ENCODE assay signal across 9 mouse cellular contexts in the genomic region with DNA sequence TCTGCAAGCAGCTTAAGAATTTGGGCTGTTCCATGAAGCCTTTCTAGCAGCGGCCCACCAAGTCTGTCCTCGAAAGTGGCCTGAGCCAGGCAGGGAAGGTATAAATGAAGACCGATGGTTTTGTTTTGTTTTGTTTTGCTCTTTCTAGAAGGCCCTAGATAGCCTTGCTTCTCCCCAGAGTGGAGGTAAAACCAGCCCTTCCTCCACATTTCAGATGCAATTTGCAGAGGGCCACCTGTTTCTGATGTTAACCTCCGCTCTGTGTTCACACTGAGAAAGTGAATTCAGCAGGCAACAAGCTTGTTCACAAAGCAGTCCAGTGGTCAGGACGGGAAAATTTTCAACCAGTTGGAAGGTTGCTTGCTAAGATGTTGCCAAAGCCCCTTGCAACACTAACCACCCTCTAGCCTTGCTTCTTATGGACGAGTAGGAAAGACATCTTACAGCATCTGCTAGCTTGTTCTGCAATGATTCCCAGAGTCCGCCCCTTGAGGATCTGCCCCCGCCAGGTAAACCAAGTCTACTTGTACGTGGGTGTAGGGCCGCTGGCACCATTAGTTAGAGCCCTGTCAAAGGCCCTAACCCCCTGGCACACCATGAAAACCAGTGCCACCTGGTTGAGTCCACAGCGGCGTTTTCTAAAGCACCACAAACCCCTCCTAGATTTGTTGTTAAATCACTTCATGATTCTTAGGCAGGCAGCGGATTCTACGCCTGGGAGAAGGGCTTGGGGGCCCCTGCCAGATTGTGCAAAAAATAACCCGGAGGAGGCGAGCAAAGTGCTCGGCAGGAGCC. TPM values are rescaled to one million over a fixed set of nuclear protein-coding genes. Genes with fewer than 3 reads are reported as not detected.
A peak's percentile ranks its signal among the peaks of the same experiment; 100 is the strongest.
DNase-seq lines count a peak whose midpoint lies in the region; ATAC-seq and TF ChIP-seq lines count a peak whose summit lies in the region.
"Had no signal": no experiment of that assay in that cellular context is flagged by ENCODE, and none has a peak within 500 bp of the region (broad histone marks: within the 10 kb centered on the region; RNA-seq: fewer than 3 reads in every experiment).

No protein-coding gene starts in this region.

- H3K27me3 ChIP-seq in forebrain, embryonic 12.5 days: peaks cover 40% of the 10 kb centered on the region
- peaks cover 7% of the 10 kb centered on the region; the same call in 1 of the 2 replicates for H3K27me3 ChIP-seq in intestine, embryonic 16.5 days (replicated peaks; ENCODE audit: control insufficient read depth, insufficient read depth, low read length)
- H3K27me3 ChIP-seq in stomach, embryonic 14.5 days (ENCODE audit: control insufficient read depth, insufficient read depth, low read length): no peaks in the 10 kb centered on the region

- peaks cover 18% of the 10 kb centered on the region for H3K4me1 ChIP-seq in forebrain, embryonic 12.5 days
- peaks cover 3% of the 10 kb centered on the region for H3K4me1 ChIP-seq in intestine, embryonic 16.5 days (ENCODE audit: control insufficient read depth, insufficient read depth, low read length)
- peaks cover 7% of the 10 kb centered on the region; the same call in 1 of the 2 replicates for H3K4me1 ChIP-seq in stomach, embryonic 14.5 days (ENCODE audit: control insufficient read depth, insufficient read depth, low read length)

- no peak for DNase-seq in gastrocnemius, adult 2 months
- no peak for DNase-seq in gastrocnemius, postnatal 4 days (ENCODE audit: low spot score in 2 of 2)
- DNase-seq in R1 (ENCODE audit: low read depth, low spot score): peak; percentile 64
- DNase-seq in lung, postnatal 10 days: peak; percentile 9
- DNase-seq in thymus, postnatal 25 days: no peak

- WGBS in forebrain, embryonic 12.5 days: 2% methylated on average over 17 of the region's 17 CpGs
- 11% methylated on average over 17 of the region's 17 CpGs for WGBS in intestine, embryonic 16.5 days
- WGBS in stomach, embryonic 14.5 days: 7% methylated on average over 17 of the region's 17 CpGs

- no peak for TF ChIP-seq CTCF in gastrocnemius, adult 2 months (IDR thresholded peaks at IDR 0.05)

- peak; percentile 33 for ATAC-seq in forebrain, embryonic 12.5 days (ENCODE audit: low FRiP score)
- ATAC-seq in intestine, embryonic 16.5 days: peak; percentile 24
- ATAC-seq in stomach, embryonic 14.5 days (ENCODE audit: insufficient number of reproducible peaks, insufficient read depth, low FRiP score, low read depth): no peak

- peak overlapping the region; percentile 96 for H3K27ac ChIP-seq in gastrocnemius, adult 2 months
- H3K27ac ChIP-seq in forebrain, embryonic 12.5 days: peak overlapping the region; percentile 93
- peak overlapping the region; percentile 62 for H3K27ac ChIP-seq in intestine, embryonic 16.5 days (ENCODE audit: low read length)
- peak overlapping the region; percentile 86 for H3K27ac ChIP-seq in stomach, embryonic 14.5 days (ENCODE audit: low read length)

- H3K9me3 ChIP-seq in forebrain, embryonic 12.5 days: no peaks in the 10 kb centered on the region
- no peaks in the 10 kb centered on the region for H3K9me3 ChIP-seq in intestine, embryonic 16.5 days (ENCODE audit: control insufficient read depth, low read length)
- H3K9me3 ChIP-seq in stomach, embryonic 14.5 days (ENCODE audit: control insufficient read depth, low read depth, low read length): no peaks in the 10 kb centered on the region

- no peaks in the 10 kb centered on the region for H3K36me3 ChIP-seq in forebrain, embryonic 12.5 days (replicated peaks)
- H3K36me3 ChIP-seq in intestine, embryonic 16.5 days (ENCODE audit: control insufficient read depth, insufficient read depth, low read length): no peaks in the 10 kb centered on the region
- H3K36me3 ChIP-seq in stomach, embryonic 14.5 days (ENCODE audit: control insufficient read depth, insufficient read depth, low read length): no peaks in the 10 kb centered on the region

- peak overlapping the region; percentile 80 for H3K4me2 ChIP-seq in forebrain, embryonic 12.5 days
- peak overlapping the region; percentile 91 for H3K4me2 ChIP-seq in intestine, embryonic 16.5 days (ENCODE audit: low read depth, low read length)
- peak overlapping the region; percentile 70 for H3K4me2 ChIP-seq in stomach, embryonic 14.5 days (replicated peaks; ENCODE audit: low read depth, low read length)

- peak overlapping the region; percentile 90 for H3K4me3 ChIP-seq in gastrocnemius, adult 2 months
- H3K4me3 ChIP-seq in forebrain, embryonic 12.5 days (replicated peaks): peak overlapping the region; percentile 66
- peak overlapping the region; percentile 72 for H3K4me3 ChIP-seq in intestine, embryonic 16.5 days (ENCODE audit: low read length)
- peak overlapping the region; percentile 66 for H3K4me3 ChIP-seq in stomach, embryonic 14.5 days (ENCODE audit: low read depth, low read length)
- H3K4me3 ChIP-seq: erythroblast, embryonic 14.5 days had no signal

- peak overlapping the region; percentile 82 for H3K9ac ChIP-seq in forebrain, embryonic 12.5 days
- H3K9ac ChIP-seq in intestine, embryonic 16.5 days (ENCODE audit: low read depth, low read length): peak overlapping the region; percentile 83
- peak overlapping the region; percentile 69 for H3K9ac ChIP-seq in stomach, embryonic 14.5 days (replicated peaks; ENCODE audit: low read depth, low read length)

- intact Hi-C loops in gastrocnemius, adult 2 months (cut with DNase I): loop anchor here (2.0 to 10.0 kb wide), 3 partner anchors 35 to 271 kb away; no protein-coding TSS in a partner anchor

RNA-seq across cellular contexts. Expression of a gene that starts 0.7 kb away (rescaled TPM):
- total RNA-seq in gastrocnemius, adult 2 months (2021): 100 to 1,000 TPM; 254 to 283 TPM
- total RNA-seq in gastrocnemius, postnatal 4 days (2021): 100 to 1,000 TPM; 199 to 207 TPM
- 30.3 and 36.7 TPM in 2 replicates for polyA plus RNA-seq in forebrain, embryonic 12.5 days (2016; fragmentation: Nextera tagmentation; extraction: Ambion mirVana)
- 8.9 and 9.2 TPM in 2 replicates for polyA plus RNA-seq in intestine, embryonic 16.5 days (2015; fragmentation: Nextera tagmentation; extraction: Ambion mirVana)
- 21.9 and 23.5 TPM in 2 replicates for polyA plus RNA-seq in stomach, embryonic 14.5 days (2014; fragmentation: Nextera tagmentation; extraction: Ambion mirVana)
- polyA plus RNA-seq: erythroblast, embryonic 14.5 days had no signal

Comparison
In these comparisons a context has a peak if more than half of its experiments do, and no peak if none do; other contexts are left out.
1. DNase-seq: peak in R1 (single experiment) and lung, postnatal 10 days (single experiment); none in gastrocnemius, adult 2 months (single experiment), gastrocnemius, postnatal 4 days (0 of 2) and thymus, postnatal 25 days (single experiment).
2. Peak in every context shown above with its lines, with median percentiles within 50 percentile points of each other: H3K27ac ChIP-seq, H3K4me3 ChIP-seq, H3K4me2 ChIP-seq and H3K9ac ChIP-seq.